Mouse (Mus musculus): ENCODE results near the gene Zfp322a. TPM values are rescaled to one million over a fixed set of nuclear protein-coding genes. Genes with fewer than 3 reads are reported as not detected.
A peak's percentile ranks its signal among the peaks of the same experiment; 100 is the strongest.
"Not testable (repeated sequence)": the region's sequence is repeated elsewhere in the genome, so short reads cannot be mapped to it uniquely, and the experiment has no call there.

The Zfp322a gene
- polyA plus RNA-seq, 1 experiment from 2014 or later = 66.9 TPM

DNA sequence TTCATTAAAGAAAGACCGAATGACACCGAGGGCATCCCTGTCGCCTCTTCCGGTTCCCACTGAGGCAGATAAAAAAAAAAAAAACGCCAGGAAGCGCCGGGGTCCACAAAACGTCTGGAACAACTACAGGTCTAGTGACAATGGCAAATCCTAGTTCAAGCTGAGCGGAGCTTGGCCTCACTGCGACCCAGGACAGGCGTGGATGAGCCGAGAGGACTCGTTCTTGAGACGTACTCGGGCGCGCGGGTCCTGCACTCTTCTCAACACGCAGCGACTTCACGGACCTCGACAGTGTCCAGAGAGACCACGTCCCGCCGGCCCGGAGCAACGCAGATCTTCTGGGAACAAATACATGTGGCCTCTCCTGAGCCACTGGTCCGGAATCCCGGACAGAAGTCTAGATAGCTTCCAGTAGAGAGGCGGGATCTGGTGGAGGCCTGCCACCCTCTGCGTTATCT is 27.3 kb upstream of the Zfp322a start:
- no peaks in the 10 kb centered on the region for H3K9me3 ChIP-seq
- peaks cover 57% of the 10 kb centered on the region for H3K27me3 ChIP-seq
- WGBS = under 1% methylated on average over 31 of the region's 31 CpGs
- peak overlapping the region; percentile 81 for H3K4me2 ChIP-seq (replicated peaks)
- H3K36me3 ChIP-seq = no peaks in the 10 kb centered on the region
- ATAC-seq (ENCODE audit: low FRiP score, low read depth) = peak; percentile 62
- H3K4me3 ChIP-seq = peak overlapping the region; percentile 48
- H3K9ac ChIP-seq (replicated peaks) = peak overlapping the region; percentile 44; the same call in 1 of the 2 replicates
- H3K4me1 ChIP-seq = peaks cover 12% of the 10 kb centered on the region
- H3K27ac ChIP-seq (replicated peaks) = no peak overlapping the region

DNA sequence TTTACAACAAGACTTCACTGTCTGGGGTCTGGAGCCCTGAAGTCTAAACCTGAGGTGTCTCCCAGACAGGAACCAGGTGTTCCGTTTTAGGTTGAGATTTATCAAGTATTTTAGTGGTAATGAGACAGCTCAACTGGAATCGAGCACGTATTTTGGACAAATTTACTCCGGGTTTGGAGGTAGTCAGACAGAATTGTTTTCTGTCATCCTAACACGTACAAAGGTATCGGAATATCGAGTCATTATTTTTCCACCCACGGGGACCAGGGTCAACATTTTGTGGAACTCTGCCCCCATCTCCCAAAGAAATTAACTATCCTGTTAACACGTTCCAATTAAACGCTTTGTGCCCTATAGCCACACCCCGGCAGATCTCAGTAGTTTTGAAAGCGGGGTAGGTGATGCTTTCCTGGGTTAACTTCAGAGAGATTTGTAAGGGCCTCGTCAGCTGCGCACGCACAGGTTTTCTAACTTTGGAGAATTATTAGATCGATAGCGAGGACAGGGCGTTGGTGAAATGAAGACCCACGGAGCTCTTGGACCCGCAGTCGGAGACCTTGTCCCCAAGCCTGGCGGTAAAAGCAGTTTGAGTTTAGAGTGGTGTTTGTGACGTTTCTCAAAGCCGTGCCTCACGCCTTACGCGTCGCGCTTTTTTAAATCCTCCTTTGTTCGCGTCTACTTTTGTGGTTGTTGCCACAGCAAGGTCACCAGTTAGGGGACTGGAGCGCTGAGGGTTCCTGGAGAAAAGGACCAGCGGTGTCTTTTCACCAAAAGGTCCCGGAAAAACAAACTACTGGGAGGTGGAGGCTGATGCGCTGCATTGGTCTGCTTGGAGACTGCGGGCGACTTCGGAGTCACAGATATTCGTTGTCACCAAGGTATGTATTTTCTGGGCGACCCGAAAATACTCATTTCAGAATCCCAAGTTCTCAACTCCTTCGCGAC is 26.6 kb upstream of the Zfp322a start:
- Histone ChIP-seq H3K4me2 (replicated peaks) (peak overlapping the region; percentile 81), H3K4me3 (peak overlapping the region; percentile 48), H3K27me3 (peaks cover 57% of the 10 kb centered on the region), H3K9ac (replicated peaks) (peak overlapping the region; percentile 50), H3K4me1 (peaks cover 12% of the 10 kb centered on the region), H3K36me3 (no peaks in the 10 kb centered on the region), H3K9me3 (no peaks in the 10 kb centered on the region), H3K27ac (replicated peaks) (no peak overlapping the region)
- no peak for ATAC-seq (ENCODE audit: low FRiP score, low read depth)
- 3% methylated on average over 43 of the region's 43 CpGs for WGBS

GRCm38 (mm10) chr13:23387548-23387947 is 18.5 kb upstream of the Zfp322a start:
- Histone ChIP-seq H3K36me3 (no peaks in the 10 kb centered on the region), H3K4me2 (replicated peaks) (no peak overlapping the region), H3K4me1 (no peaks in the 10 kb centered on the region), H3K9me3 (no peaks in the 10 kb centered on the region), H3K27ac (replicated peaks) (no peak overlapping the region), H3K9ac (replicated peaks) (no peak overlapping the region), H3K27me3 (no peaks in the 10 kb centered on the region), H3K4me3 (no peak overlapping the region)
- WGBS = 85% methylated on average over 1 of the region's 1 CpGs
- ATAC-seq (ENCODE audit: low FRiP score, low read depth) = no peak

GRCm38 (mm10) chr13:23383127-23383526 is 14.1 kb upstream of the Zfp322a start:
- no peaks in the 10 kb centered on the region for H3K27me3 ChIP-seq
- no peak overlapping the region for H3K4me3 ChIP-seq
- H3K9me3 ChIP-seq = no peaks in the 10 kb centered on the region
- no peak overlapping the region for H3K27ac ChIP-seq (replicated peaks)
- no peak for ATAC-seq (ENCODE audit: low FRiP score, low read depth)
- no peak overlapping the region for H3K4me2 ChIP-seq (replicated peaks)
- no peaks in the 10 kb centered on the region for H3K4me1 ChIP-seq
- WGBS = 71% methylated on average over 1 of the region's 1 CpGs
- no peaks in the 10 kb centered on the region for H3K36me3 ChIP-seq
- no peak overlapping the region for H3K9ac ChIP-seq (replicated peaks)

DNA sequence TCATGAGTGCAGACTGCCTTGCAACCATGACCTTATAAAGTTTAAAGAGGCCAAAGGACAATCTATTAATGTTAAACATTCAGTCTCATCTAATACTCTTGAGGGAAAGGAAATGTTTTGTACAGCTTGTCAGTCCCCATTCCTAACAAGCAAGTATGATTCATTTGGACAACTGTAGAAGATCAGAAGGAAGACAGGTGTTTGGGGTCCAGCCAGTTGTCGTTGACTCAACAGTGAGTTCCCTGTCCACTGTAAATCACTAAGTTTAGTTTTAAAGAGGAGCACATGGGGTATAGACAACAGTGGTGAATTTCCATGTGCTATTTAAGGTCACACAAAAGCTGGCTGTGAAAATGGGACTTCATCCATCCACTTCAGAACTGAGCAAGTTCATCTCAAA is 3.4 kb upstream of the Zfp322a start:
- Histone ChIP-seq H3K4me3 (no peak overlapping the region), H3K4me1 (peaks cover 9% of the 10 kb centered on the region), H3K36me3 (no peaks in the 10 kb centered on the region), H3K9ac (replicated peaks) (no peak overlapping the region), H3K27ac (replicated peaks) (no peak overlapping the region), H3K27me3 (no peaks in the 10 kb centered on the region), H3K4me2 (replicated peaks) (no peak overlapping the region), H3K9me3 (no peaks in the 10 kb centered on the region)
- no peak for ATAC-seq (ENCODE audit: low FRiP score, low read depth)
- WGBS = 83% methylated on average over 1 of the region's 1 CpGs

- Histone ChIP-seq H3K9me3 (no peaks in the 10 kb centered on the region), H3K4me1 (peaks cover 25% of the 10 kb centered on the region), H3K4me3 (peak overlapping the region; percentile 59; the same call in 1 of the 2 replicates), H3K9ac (replicated peaks) (peak overlapping the region; percentile 66; the same call in 1 of the 2 replicates), H3K4me2 (replicated peaks) (peak overlapping the region; percentile 84), H3K27ac (replicated peaks) (peak overlapping the region; percentile 95; the same call in 1 of the 2 replicates), H3K27me3 (no peaks in the 10 kb centered on the region), H3K36me3 (0 out of 2 replicates have a peak, but pooled peaks cover 1% of the 10 kb centered on the region)
- ATAC-seq (ENCODE audit: low FRiP score, low read depth) = no peak
- WGBS = 94% methylated on average over 4 of the region's 4 CpGs
These were observed 1.1 kb upstream of the Zfp322a start for GRCm38 (mm10) chr13:23370075-23370474.

DNA sequence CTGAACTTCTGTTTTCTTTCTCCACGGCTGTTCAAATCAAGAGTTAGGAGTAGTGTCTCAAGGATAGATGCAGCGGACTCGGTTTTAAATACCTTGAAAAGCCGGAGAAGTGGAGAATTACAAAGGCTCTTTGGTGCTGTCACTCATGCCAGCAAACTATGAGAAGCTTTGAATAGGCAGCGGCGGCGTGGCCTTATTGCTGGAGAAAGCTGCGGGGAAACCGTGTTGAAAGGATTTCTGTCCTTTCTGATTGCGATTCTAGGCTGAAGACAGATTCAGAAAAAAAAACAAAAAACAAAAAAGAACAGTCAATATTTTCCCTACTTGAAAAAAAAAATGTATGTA is 385 bp upstream of the Zfp322a start:
- Histone ChIP-seq H3K27ac (replicated peaks) (peak overlapping the region; percentile 95), H3K4me2 (replicated peaks) (peak overlapping the region; percentile 84), H3K9me3 (no peaks in the 10 kb centered on the region), H3K27me3 (no peaks in the 10 kb centered on the region), H3K4me1 (peaks cover 25% of the 10 kb centered on the region), H3K9ac (replicated peaks) (peak overlapping the region; percentile 66), H3K36me3 (0 out of 2 replicates have a peak, but pooled peaks cover 7% of the 10 kb centered on the region), H3K4me3 (peak overlapping the region; percentile 59)
- WGBS = under 1% methylated on average over 10 of the region's 10 CpGs
- peak; percentile 54 for ATAC-seq (ENCODE audit: low FRiP score, low read depth)

DNA sequence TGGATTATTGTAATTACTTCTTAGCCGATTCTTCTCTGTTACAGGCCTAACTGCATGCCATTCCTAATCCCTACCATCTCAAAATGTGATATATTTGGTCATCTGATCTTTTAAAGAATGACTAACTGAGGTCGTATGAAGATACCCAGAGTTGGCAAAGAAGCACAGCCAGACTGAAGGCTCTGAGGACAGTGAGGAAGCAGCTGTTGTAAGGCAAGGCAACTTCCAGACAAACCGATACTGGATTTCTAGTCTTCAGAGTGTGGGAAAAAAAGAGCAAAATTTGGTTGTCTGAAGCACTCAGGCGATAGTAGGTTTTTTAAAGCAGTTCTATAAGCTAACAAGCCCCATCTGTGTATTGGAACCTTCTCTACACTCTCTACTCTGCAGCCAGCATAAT is 7.5 kb downstream of the Zfp322a start:
- Histone ChIP-seq H3K27me3 (no peaks in the 10 kb centered on the region), H3K4me3 (no peak overlapping the region), H3K4me1 (0 out of 2 replicates have a peak, but pooled peaks cover 7% of the 10 kb centered on the region), H3K9ac (replicated peaks) (no peak overlapping the region), H3K36me3 (peaks cover 70% of the 10 kb centered on the region), H3K4me2 (replicated peaks) (no peak overlapping the region), H3K27ac (replicated peaks) (no peak overlapping the region), H3K9me3 (no peaks in the 10 kb centered on the region)
- 90% methylated on average over 4 of the region's 4 CpGs for WGBS
- ATAC-seq (ENCODE audit: low FRiP score, low read depth) = no peak

GRCm38 (mm10) chr13:23354541-23354940 is 14.5 kb downstream of the Zfp322a start:
- H3K9ac ChIP-seq (replicated peaks); H3K27ac ChIP-seq (replicated peaks); H3K9me3 ChIP-seq; H3K4me1 ChIP-seq; H3K27me3 ChIP-seq; ATAC-seq (ENCODE audit: low FRiP score, low read depth); H3K4me3 ChIP-seq; H3K4me2 ChIP-seq (replicated peaks): not testable (repeated sequence)
- H3K36me3 ChIP-seq = peaks cover 57% of the 10 kb centered on the region
- 85% methylated on average over 5 of the region's 5 CpGs for WGBS

GRCm38 (mm10) chr13:23317305-23317889 is 51.6 kb downstream of the Zfp322a start:
- 9% methylated on average over 18 of the region's 18 CpGs for WGBS
- H3K4me1 ChIP-seq = peaks cover 11% of the 10 kb centered on the region
- no peak overlapping the region for H3K4me3 ChIP-seq
- H3K27ac ChIP-seq (replicated peaks) = no peak overlapping the region
- no peaks in the 10 kb centered on the region for H3K9me3 ChIP-seq
- H3K27me3 ChIP-seq = peaks cover 36% of the 10 kb centered on the region
- no peak overlapping the region for H3K9ac ChIP-seq (replicated peaks)
- H3K4me2 ChIP-seq (replicated peaks) = no peak overlapping the region
- no peaks in the 10 kb centered on the region for H3K36me3 ChIP-seq
- ATAC-seq (ENCODE audit: low FRiP score, low read depth) = no peak

- Histone ChIP-seq H3K4me1 (peaks cover 16% of the 10 kb centered on the region), H3K4me2 (replicated peaks) (peak overlapping the region; percentile 79), H3K4me3 (peak overlapping the region; percentile 50), H3K9ac (replicated peaks) (peak overlapping the region; percentile 44), H3K9me3 (no peaks in the 10 kb centered on the region), H3K27ac (replicated peaks) (no peak overlapping the region), H3K27me3 (peaks cover 78% of the 10 kb centered on the region), H3K36me3 (no peaks in the 10 kb centered on the region)
- WGBS = under 1% methylated on average over 42 of the region's 42 CpGs
- peak; percentile 45; the same call in 1 of the 2 replicates for ATAC-seq (ENCODE audit: low FRiP score, low read depth)
These were observed 55.9 kb downstream of the Zfp322a start for GRCm38 (mm10) chr13:23312909-23313669.

Measured in midbrain, embryonic 12.5 days (tissue).